Mouse (Mus musculus): ENCODE data around the gene Gpr157. TPM values are rescaled to one million over a fixed set of nuclear protein-coding genes. Genes with fewer than 3 reads are reported as not detected.

The Gpr157 gene
- polyA plus RNA-seq, 1 experiment from 2014 or later = 0.79 TPM

GRCm38 (mm10) chr4:150110373-150110772 lies 23.2 kb downstream of the Gpr157 start:
- 71% methylated on average over 9 of the region's 9 CpGs for WGBS
- Histone ChIP-seq H3K36me3 (no peaks in the 10 kb centered on the region), H3K27ac (no peak overlapping the region)

GRCm38 (mm10) chr4:150112867-150113266 lies 25.7 kb downstream of the Gpr157 start:
- no peak overlapping the region for H3K27ac ChIP-seq
- no peak for ATAC-seq (ENCODE audit: insufficient number of reproducible peaks, insufficient read depth, low FRiP score, low TSS enrichment, low read depth)
- no peak overlapping the region for H3K9ac ChIP-seq (replicated peaks)
- H3K4me3 ChIP-seq (replicated peaks) = no peak overlapping the region
- H3K4me1 ChIP-seq (replicated peaks) = no peaks in the 10 kb centered on the region
- no peaks in the 10 kb centered on the region for H3K27me3 ChIP-seq
- 6% methylated on average over 15 of the region's 15 CpGs for WGBS
- H3K36me3 ChIP-seq = no peaks in the 10 kb centered on the region
- H3K9me3 ChIP-seq = no peaks in the 10 kb centered on the region
- peak overlapping the region; percentile 44 for H3K4me2 ChIP-seq

More at GRCm38 (mm10) chr4:150110373-150110772, 23.2 kb downstream of the Gpr157 start:
- H3K4me2 ChIP-seq = no peak overlapping the region
- H3K4me1 ChIP-seq (replicated peaks) = no peaks in the 10 kb centered on the region
- no peaks in the 10 kb centered on the region for H3K27me3 ChIP-seq
- no peaks in the 10 kb centered on the region for H3K9me3 ChIP-seq
- no peak overlapping the region for H3K9ac ChIP-seq (replicated peaks)
- no peak overlapping the region for H3K4me3 ChIP-seq (replicated peaks)
- no peak for ATAC-seq (ENCODE audit: insufficient number of reproducible peaks, insufficient read depth, low FRiP score, low TSS enrichment, low read depth)

GRCm38 (mm10) chr4:150114505-150115061 lies 27.4 kb downstream of the Gpr157 start:
- Histone ChIP-seq H3K4me2 (no peak overlapping the region), H3K4me1 (replicated peaks) (peaks cover 10% of the 10 kb centered on the region), H3K27me3 (no peaks in the 10 kb centered on the region), H3K9ac (replicated peaks) (no peak overlapping the region), H3K36me3 (no peaks in the 10 kb centered on the region), H3K4me3 (replicated peaks) (no peak overlapping the region), H3K27ac (no peak overlapping the region), H3K9me3 (no peaks in the 10 kb centered on the region)
- no peak for ATAC-seq (ENCODE audit: insufficient number of reproducible peaks, insufficient read depth, low FRiP score, low TSS enrichment, low read depth)
- WGBS = 92% methylated on average over 26 of the region's 26 CpGs

- H3K4me1 ChIP-seq (replicated peaks) = peaks cover 23% of the 10 kb centered on the region
- no peak overlapping the region for H3K4me2 ChIP-seq
- ATAC-seq (ENCODE audit: insufficient number of reproducible peaks, insufficient read depth, low FRiP score, low TSS enrichment, low read depth) = no peak
- no peak overlapping the region for H3K9ac ChIP-seq (replicated peaks)
- H3K4me3 ChIP-seq (replicated peaks) = no peak overlapping the region
- no peak overlapping the region for H3K27ac ChIP-seq
- H3K36me3 ChIP-seq = no peaks in the 10 kb centered on the region
- WGBS = 40% methylated on average over 5 of the region's 5 CpGs
- H3K9me3 ChIP-seq = no peaks in the 10 kb centered on the region
- H3K27me3 ChIP-seq = no peaks in the 10 kb centered on the region
Measured at GRCm38 (mm10) chr4:150117311-150117710, 30.1 kb downstream of the Gpr157 start.

- Histone ChIP-seq H3K4me3 (replicated peaks) (no peak overlapping the region), H3K9ac (replicated peaks) (no peak overlapping the region), H3K4me1 (replicated peaks) (peaks cover 23% of the 10 kb centered on the region), H3K9me3 (no peaks in the 10 kb centered on the region), H3K27ac (no peak overlapping the region), H3K36me3 (no peaks in the 10 kb centered on the region), H3K4me2 (no peak overlapping the region), H3K27me3 (no peaks in the 10 kb centered on the region)
- 62% methylated on average over 6 of the region's 6 CpGs for WGBS
- no peak for ATAC-seq (ENCODE audit: insufficient number of reproducible peaks, insufficient read depth, low FRiP score, low TSS enrichment, low read depth)
Measured at GRCm38 (mm10) chr4:150118163-150118562, 31.0 kb downstream of the Gpr157 start.

- peak; percentile 33; the same call in 1 of the 2 replicates for ATAC-seq (ENCODE audit: insufficient number of reproducible peaks, insufficient read depth, low FRiP score, low TSS enrichment, low read depth)
- Histone ChIP-seq H3K4me2 (peak within 1 kb of the TSS; percentile 46), H3K36me3 (no peaks in the 10 kb centered on the region), H3K9me3 (no peaks in the 10 kb centered on the region), H3K9ac (replicated peaks) (peak within 1 kb of the TSS; percentile 42; the same call in 1 of the 2 replicates), H3K27me3 (no peaks in the 10 kb centered on the region), H3K4me1 (replicated peaks) (peaks cover 23% of the 10 kb centered on the region), H3K27ac (no peak within 1 kb of the TSS), H3K4me3 (replicated peaks) (peak within 1 kb of the TSS; percentile 20)
- 5% methylated on average over 15 of the region's 15 CpGs for WGBS
Measured at GRCm38 (mm10) chr4:150119055-150119454, 31.9 kb downstream of the Gpr157 start, which contains the start of gene Slc2a5. Gene Slc2a5, plus strand, starts transcription at chr4:150119283.

GRCm38 (mm10) chr4:150119640-150120039 lies 32.5 kb downstream of the Gpr157 start:
- H3K27me3 ChIP-seq = no peaks in the 10 kb centered on the region
- H3K9ac ChIP-seq (replicated peaks) = peak overlapping the region; percentile 42; the same call in 1 of the 2 replicates
- peak overlapping the region; percentile 46 for H3K4me2 ChIP-seq
- no peaks in the 10 kb centered on the region for H3K36me3 ChIP-seq
- H3K27ac ChIP-seq = no peak overlapping the region
- H3K4me3 ChIP-seq (replicated peaks) = peak overlapping the region; percentile 20; the same call in 1 of the 2 replicates
- H3K4me1 ChIP-seq (replicated peaks) = peaks cover 23% of the 10 kb centered on the region
- H3K9me3 ChIP-seq = no peaks in the 10 kb centered on the region
- no peak for ATAC-seq (ENCODE audit: insufficient number of reproducible peaks, insufficient read depth, low FRiP score, low TSS enrichment, low read depth)
- WGBS = 50% methylated on average over 14 of the region's 14 CpGs

GRCm38 (mm10) chr4:150120173-150120833 lies 33.1 kb downstream of the Gpr157 start:
- WGBS = 29% methylated on average over 15 of the region's 15 CpGs
- Histone ChIP-seq H3K27ac (0 out of 2 replicates have a peak overlapping the region, but pooled peaks have one; percentile 13), H3K9ac (replicated peaks) (no peak overlapping the region), H3K9me3 (no peaks in the 10 kb centered on the region), H3K4me3 (replicated peaks) (0 out of 2 replicates have a peak overlapping the region, but pooled peaks have one; percentile 6), H3K4me1 (replicated peaks) (peaks cover 23% of the 10 kb centered on the region), H3K36me3 (no peaks in the 10 kb centered on the region), H3K4me2 (peak overlapping the region; percentile 42), H3K27me3 (no peaks in the 10 kb centered on the region)
- no peak for ATAC-seq (ENCODE audit: insufficient number of reproducible peaks, insufficient read depth, low FRiP score, low TSS enrichment, low read depth)

GRCm38 (mm10) chr4:150121430-150121829 lies 34.3 kb downstream of the Gpr157 start:
- Histone ChIP-seq H3K9ac (replicated peaks) (no peak overlapping the region), H3K4me1 (replicated peaks) (peaks cover 23% of the 10 kb centered on the region), H3K4me2 (no peak overlapping the region), H3K27me3 (no peaks in the 10 kb centered on the region), H3K4me3 (replicated peaks) (no peak overlapping the region), H3K9me3 (no peaks in the 10 kb centered on the region), H3K36me3 (no peaks in the 10 kb centered on the region), H3K27ac (no peak overlapping the region)
- WGBS = 78% methylated on average over 8 of the region's 8 CpGs
- no peak for ATAC-seq (ENCODE audit: insufficient number of reproducible peaks, insufficient read depth, low FRiP score, low TSS enrichment, low read depth)

- Histone ChIP-seq H3K27me3 (no peaks in the 10 kb centered on the region), H3K36me3 (no peaks in the 10 kb centered on the region), H3K4me3 (replicated peaks) (no peak overlapping the region), H3K27ac (no peak overlapping the region), H3K9ac (replicated peaks) (no peak overlapping the region), H3K4me1 (replicated peaks) (peaks cover 23% of the 10 kb centered on the region), H3K4me2 (no peak overlapping the region), H3K9me3 (no peaks in the 10 kb centered on the region)
- no peak for ATAC-seq (ENCODE audit: insufficient number of reproducible peaks, insufficient read depth, low FRiP score, low TSS enrichment, low read depth)
- 66% methylated on average over 3 of the region's 3 CpGs for WGBS
Measured at GRCm38 (mm10) chr4:150122476-150122875, 35.3 kb downstream of the Gpr157 start.

GRCm38 (mm10) chr4:150126373-150126772 lies 39.2 kb downstream of the Gpr157 start:
- Histone ChIP-seq H3K27me3 (no peaks in the 10 kb centered on the region), H3K36me3 (no peaks in the 10 kb centered on the region), H3K4me1 (replicated peaks) (peaks cover 9% of the 10 kb centered on the region), H3K27ac (no peak overlapping the region), H3K4me3 (replicated peaks) (no peak overlapping the region), H3K9me3 (no peaks in the 10 kb centered on the region), H3K9ac (replicated peaks) (no peak overlapping the region), H3K4me2 (no peak overlapping the region)
- ATAC-seq (ENCODE audit: insufficient number of reproducible peaks, insufficient read depth, low FRiP score, low TSS enrichment, low read depth) = no peak
- WGBS = 90% methylated on average over 5 of the region's 5 CpGs

Data from limb, embryonic 12.5 days (tissue).